Mouse (Mus musculus) cerebellum, adult 2 months (tissue): ENCODE data around the gene Olfr868. TPM values are rescaled to one million over a fixed set of nuclear protein-coding genes. Genes with fewer than 3 reads are reported as not detected.

Experiments used
- DNase-seq, 2 experiments: peaks; one replicate each; pipeline ENCODE4 v3.0.0; 2021
- H3K27ac ChIP-seq: fragments of 200-500 bp; 2 replicates; pipeline ENCODE4 v1.5.1; 2012; ENCODE audit warnings: low read length, control low read depth, inconsistent platforms; ENCODE audit not compliant: insufficient read depth
- H3K27me3 ChIP-seq: fragments of 200-500 bp; 2 replicates; pipeline ENCODE4 v1.6.1; 2012; ENCODE audit warnings: inconsistent platforms, mild to moderate bottlenecking, low read length, moderate library complexity; ENCODE audit not compliant: control insufficient read depth, insufficient read depth
- H3K4me1 ChIP-seq: fragments of 200-500 bp; 2 replicates; pipeline ENCODE4 v1.6.1; 2011; ENCODE audit warnings: low read length; ENCODE audit not compliant: control insufficient read depth, insufficient read depth
- H3K4me3 ChIP-seq: fragments of 200-500 bp; replicated peaks from 2 replicates; pipeline ENCODE3; 2011; ENCODE audit warnings: mild to moderate bottlenecking, low read depth, low read length, control low read depth; ENCODE audit not compliant: insufficient read depth
- CTCF ChIP-seq: fragments of 200-500 bp; IDR thresholded peaks from 2 replicates; pipeline ENCODE4 v1.5.1; 2011; ENCODE audit warnings: low read depth, mild to moderate bottlenecking, control low read depth, low read length, moderate library complexity, borderline replicate concordance; ENCODE audit not compliant: insufficient read depth
- POLR2A ChIP-seq: fragments of 200-500 bp; IDR thresholded peaks from 2 replicates; pipeline ENCODE4 v1.6.1; 2011; ENCODE audit warnings: low read length, control low read depth, borderline replicate concordance; ENCODE audit not compliant: insufficient read depth
- WGBS: fragments of 180-500 bp; shearing (Covaris S2); methylation state at CpG from one replicate; pipeline ENCODE4 v1.1.7; 2018; 5-methylcytosine and 5-hydroxymethylcytosine counted together
- polyA plus RNA-seq: library from polyadenylated mRNA; depleted of rRNA; stranded (reverse); fragments of >200 nt; gene quantifications from 2 replicates; pipeline ENCODE4 v1.2.3, GENCODE M21; 2012; rRNA removed

Olfr868 gene
- not detected in 2 replicates for polyA plus RNA-seq

- TF ChIP-seq CTCF (no peak), POLR2A (no peak)
- WGBS, result 25% methylated on average over 2 of the region's 2 CpGs
- no peak within 1 kb of the TSS for H3K27ac ChIP-seq
- H3K4me1 ChIP-seq, result no peaks in the 10 kb centered on the region
- no peak for DNase-seq
- no peaks in the 10 kb centered on the region for H3K27me3 ChIP-seq
- H3K4me3 ChIP-seq, result no peak within 1 kb of the TSS
These were observed at the start of gene Olfr868 for GRCm38 (mm10) chr9:20098326-20098725. TSS of gene Olfr868 (plus strand) at chr9:20098626.

- TF ChIP-seq CTCF (no peak), POLR2A (no peak)
- Histone ChIP-seq H3K4me3 (no peak within 1 kb of the TSS), H3K4me1 (no peaks in the 10 kb centered on the region), H3K27me3 (no peaks in the 10 kb centered on the region), H3K27ac (no peak within 1 kb of the TSS)
- no peak for DNase-seq
- WGBS, result 55% methylated on average over 1 of the region's 1 CpGs
These were observed 41.0 kb upstream of the Olfr868 start, which contains the start of gene Olfr867 for GRCm38 (mm10) chr9:20057462-20057861. TSS of gene Olfr867 (minus strand) at chr9:20057562.

DNA sequence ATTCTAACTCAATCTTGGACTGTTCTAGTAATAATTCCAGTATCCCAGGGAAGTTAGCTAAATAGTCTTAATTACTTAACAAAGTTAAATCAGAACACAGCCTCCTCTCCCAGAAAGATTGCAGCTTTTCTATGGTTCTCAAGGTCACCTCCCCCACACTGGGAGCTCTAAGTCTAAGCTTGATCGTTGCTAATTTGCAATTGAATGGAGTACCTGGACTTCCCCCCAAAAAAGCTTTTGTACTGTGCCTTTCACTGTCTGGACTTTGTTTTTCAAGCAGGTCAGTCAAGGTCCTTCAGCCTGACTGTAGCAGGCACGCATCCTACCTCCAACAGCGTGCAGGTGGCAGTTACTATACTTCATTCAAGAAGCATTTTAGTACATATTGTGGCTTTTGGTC lies 28.2 kb upstream of the Olfr868 start:
- DNase-seq, result no peak

GRCm38 (mm10) chr9:20071291-20071690 lies 27.1 kb upstream of the Olfr868 start:
- Histone ChIP-seq H3K27me3 (no peaks in the 10 kb centered on the region), H3K27ac (no peak overlapping the region), H3K4me3 (no peak overlapping the region), H3K4me1 (no peaks in the 10 kb centered on the region)
- no peak for DNase-seq
- 91% methylated on average over 1 of the region's 1 CpGs for WGBS
- TF ChIP-seq CTCF, result no peak
- no peak for TF ChIP-seq POLR2A

More for the DNA sequence above, 28.2 kb upstream of the Olfr868 start:
- Histone ChIP-seq H3K27ac (no peak overlapping the region), H3K27me3 (no peaks in the 10 kb centered on the region), H3K4me3 (no peak overlapping the region), H3K4me1 (no peaks in the 10 kb centered on the region)
- WGBS, result 63% methylated on average over 3 of the region's 3 CpGs
- no peak for TF ChIP-seq POLR2A
- TF ChIP-seq CTCF, result no peak

DNA sequence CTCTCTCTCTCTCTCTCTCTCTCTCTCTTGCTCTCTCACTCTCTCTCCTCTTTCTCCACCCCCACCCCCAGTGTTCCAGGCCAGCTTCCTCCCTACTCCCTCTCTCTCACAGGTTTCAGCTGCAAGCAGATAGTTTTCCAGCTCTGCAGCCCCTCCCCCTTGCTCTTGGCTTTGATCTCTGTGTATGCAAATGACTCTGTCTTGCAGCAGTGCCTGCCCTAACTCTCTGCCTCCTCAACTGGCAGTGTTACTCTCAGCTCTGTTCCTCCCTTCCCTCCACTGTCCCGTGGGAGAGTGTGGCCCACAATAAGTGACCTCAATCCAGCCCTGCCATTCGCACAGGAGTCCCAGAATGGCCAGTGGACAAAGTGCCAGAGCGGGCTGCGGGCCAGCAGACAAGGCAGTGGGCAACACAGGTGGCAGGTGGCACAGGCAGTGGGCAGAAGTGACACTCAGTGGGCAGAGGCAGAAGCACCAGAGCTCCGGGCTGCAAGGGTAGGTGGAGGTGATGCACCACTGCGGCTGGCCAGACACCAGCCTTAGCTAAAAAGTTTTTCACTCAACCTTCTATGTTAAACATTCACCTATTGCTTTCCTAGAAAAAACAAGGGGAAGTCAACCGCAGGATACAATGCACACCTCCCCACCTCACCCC lies 24.8 kb upstream of the Olfr868 start:
- Histone ChIP-seq H3K4me1 (no peaks in the 10 kb centered on the region), H3K27ac (no peak overlapping the region), H3K27me3 (no peaks in the 10 kb centered on the region), H3K4me3 (no peak overlapping the region)
- WGBS, result 71% methylated on average over 7 of the region's 7 CpGs
- no peak for DNase-seq
- TF ChIP-seq CTCF (no peak), POLR2A (no peak)

GRCm38 (mm10) chr9:20128709-20129108 lies 30.3 kb downstream of the Olfr868 start, which contains the start of gene Olfr869:
TSS of gene Olfr869 (plus strand) at chr9:20129009.
- no peak for DNase-seq
- WGBS, result 66% methylated on average over 2 of the region's 2 CpGs

GRCm38 (mm10) chr9:20149706-20150105 lies 51.3 kb downstream of the Olfr868 start:
- Histone ChIP-seq H3K4me1 (no peaks in the 10 kb centered on the region), H3K27ac (no peak overlapping the region), H3K27me3 (no peaks in the 10 kb centered on the region), H3K4me3 (no peak overlapping the region)
- no peak for TF ChIP-seq POLR2A
- no peak for TF ChIP-seq CTCF
- WGBS, result 81% methylated on average over 3 of the region's 3 CpGs
- DNase-seq, result no peak

More at GRCm38 (mm10) chr9:20128709-20129108, 30.3 kb downstream of the Olfr868 start, which contains the start of gene Olfr869:
- Histone ChIP-seq H3K4me1 (no peaks in the 10 kb centered on the region), H3K27ac (no peak within 1 kb of the TSS), H3K4me3 (no peak within 1 kb of the TSS), H3K27me3 (no peaks in the 10 kb centered on the region)
- no peak for TF ChIP-seq CTCF
- no peak for TF ChIP-seq POLR2A

Other genes with a start within 250 kb of the Olfr868 start
- not detected in 2 replicates for gene Olfr860, start 248.9 kb upstream of the Olfr868 start, polyA plus RNA-seq
- gene Olfr862, start 210.6 kb upstream of the Olfr868 start, polyA plus RNA-seq, result not detected in 2 replicates
- gene Olfr77, start 181.8 kb upstream of the Olfr868 start, polyA plus RNA-seq, result not detected in 2 replicates
- gene Olfr866, start 70.6 kb upstream of the Olfr868 start, polyA plus RNA-seq, result not detected in 2 replicates
- not detected in 2 replicates for gene Olfr867, start 41.1 kb upstream of the Olfr868 start, polyA plus RNA-seq
- gene Olfr869, start 30.4 kb downstream of the Olfr868 start, polyA plus RNA-seq, result not detected in 2 replicates
- gene Olfr870, start 75.4 kb downstream of the Olfr868 start, polyA plus RNA-seq, result not detected in 2 replicates
- not detected in 2 replicates for gene Olfr871, start 113.6 kb downstream of the Olfr868 start, polyA plus RNA-seq
- gene Olfr872, start 138.5 kb downstream of the Olfr868 start, polyA plus RNA-seq, result not detected in 2 replicates
- not detected in 2 replicates for gene Olfr39, start 183.7 kb downstream of the Olfr868 start, polyA plus RNA-seq
- not detected in 2 replicates for gene Olfr873, start 199.9 kb downstream of the Olfr868 start, polyA plus RNA-seq
- 0.10 TPM in 2 replicates for gene Olfr18, start 237.5 kb downstream of the Olfr868 start, polyA plus RNA-seq